Mouse (Mus musculus) forebrain, postnatal 0 days (tissue): ENCODE measurements at regions not wholly inside any gene's neighbourhood (a gene's known extent, or its start where the extent isn't known, plus 50 kb on each side); places are given as distances from the start of the nearest gene placed in this dataset.

Experiments used
- ATAC-seq: fragments of 200-750 bp; cut with Nextera tagmentation; 2 replicates; pipeline ENCODE4 v1.8.0; 2017; ENCODE audit warnings: mild to moderate bottlenecking, moderate library complexity
- DNase-seq: peaks from one replicate; pipeline ENCODE4 v3.0.0-alpha.2; 2015
- H3K27ac ChIP-seq: fragments of 300-500 bp; sonication (generic); 2 replicates; pipeline ENCODE4 v1.5.1; 2014; ENCODE audit warnings: low read depth, mild to moderate bottlenecking, antibody characterized with exemption, low read length, moderate library complexity, mixed read lengths
- H3K27me3 ChIP-seq: fragments of 300-500 bp; sonication (generic); 2 replicates; pipeline ENCODE4 v1.6.1; 2014; ENCODE audit warnings: mild to moderate bottlenecking, low read length, mixed read lengths; ENCODE audit not compliant: insufficient read depth
- H3K36me3 ChIP-seq: fragments of 300-500 bp; sonication (generic); 2 replicates; pipeline ENCODE4 v1.6.1; 2014; ENCODE audit warnings: mild to moderate bottlenecking, moderate library complexity; ENCODE audit not compliant: insufficient read depth
- H3K4me1 ChIP-seq: fragments of 300-500 bp; sonication (generic); 2 replicates; pipeline ENCODE4 v1.6.1; 2014; ENCODE audit warnings: antibody characterized with exemption; ENCODE audit not compliant: insufficient read depth
- H3K4me2 ChIP-seq: fragments of 300-500 bp; sonication (generic); 2 replicates; pipeline ENCODE4 v1.6.1; 2014; ENCODE audit warnings: low read depth, mild to moderate bottlenecking, moderate library complexity
- H3K4me3 ChIP-seq: fragments of 300-500 bp; sonication (generic); 2 replicates; pipeline ENCODE4 v1.5.1; 2014; ENCODE audit warnings: low read depth, low read length, mixed read lengths
- H3K9ac ChIP-seq: fragments of 300-500 bp; sonication (generic); 2 replicates; pipeline ENCODE4 v1.6.1; 2014; ENCODE audit warnings: mild to moderate bottlenecking
- H3K9me3 ChIP-seq: fragments of 300-500 bp; sonication (generic); 2 replicates; pipeline ENCODE4 v1.6.1; 2016; ENCODE audit warnings: low read length
- CTCF ChIP-seq: sonication (generic); IDR thresholded peaks from 2 replicates; pipeline ENCODE4 v1.5.1; 2016; ENCODE audit warnings: antibody characterized with exemption, control low read depth, low read depth
- WGBS: fragments of 180-500 bp; shearing (Covaris S2); extraction: QIAGEN DNeasy Blood & Tissue Kit; methylation state at CpG from one replicate; pipeline ENCODE4 v1.1.7; 2014; 5-methylcytosine and 5-hydroxymethylcytosine counted together

- WGBS = 79% methylated on average over 4 of the region's 4 CpGs
- Histone ChIP-seq H3K27ac (no peak overlapping the region), H3K9me3 (no peaks in the 10 kb centered on the region), H3K4me1 (no peaks in the 10 kb centered on the region), H3K27me3 (no peaks in the 10 kb centered on the region), H3K4me3 (no peak overlapping the region), H3K4me2 (no peak overlapping the region), H3K36me3 (no peaks in the 10 kb centered on the region), H3K9ac (no peak overlapping the region)
- DNase-seq (no peak), ATAC-seq (no peak)
- TF ChIP-seq CTCF = no peak
Observed at GRCm38 (mm10) chr4:95143130-95143529, 91.1 kb upstream of the Jun start.

DNA sequence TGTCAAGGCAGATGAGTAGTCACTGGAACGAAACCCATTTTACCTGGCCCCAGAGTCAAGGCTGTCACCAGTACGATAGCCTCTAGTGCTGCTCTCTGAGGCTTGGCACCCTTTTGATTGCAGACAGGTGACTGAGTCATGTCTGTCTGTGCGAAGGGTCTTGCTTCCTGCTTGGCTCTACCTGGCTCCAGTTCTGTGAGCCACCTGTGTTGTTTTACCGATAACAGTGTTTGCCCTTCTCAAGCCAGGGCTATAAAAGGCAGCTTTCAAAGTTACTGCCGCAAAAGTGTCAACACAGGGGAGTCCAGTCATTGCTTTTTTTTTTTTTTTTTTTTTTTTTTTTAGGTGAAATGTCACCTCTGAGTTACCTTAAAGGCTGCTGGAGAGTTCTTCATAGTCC is 91.6 kb upstream of the Jun start:
- H3K36me3 ChIP-seq = no peaks in the 10 kb centered on the region
- ATAC-seq (no peak), DNase-seq (no peak)
- H3K9ac ChIP-seq = no peak overlapping the region
- 96% methylated on average over 5 of the region's 5 CpGs for WGBS
- no peak overlapping the region for H3K27ac ChIP-seq
- no peaks in the 10 kb centered on the region for H3K27me3 ChIP-seq
- H3K4me3 ChIP-seq = no peak overlapping the region
- TF ChIP-seq CTCF = no peak
- no peaks in the 10 kb centered on the region for H3K9me3 ChIP-seq
- no peak overlapping the region for H3K4me2 ChIP-seq
- H3K4me1 ChIP-seq = no peaks in the 10 kb centered on the region

DNA sequence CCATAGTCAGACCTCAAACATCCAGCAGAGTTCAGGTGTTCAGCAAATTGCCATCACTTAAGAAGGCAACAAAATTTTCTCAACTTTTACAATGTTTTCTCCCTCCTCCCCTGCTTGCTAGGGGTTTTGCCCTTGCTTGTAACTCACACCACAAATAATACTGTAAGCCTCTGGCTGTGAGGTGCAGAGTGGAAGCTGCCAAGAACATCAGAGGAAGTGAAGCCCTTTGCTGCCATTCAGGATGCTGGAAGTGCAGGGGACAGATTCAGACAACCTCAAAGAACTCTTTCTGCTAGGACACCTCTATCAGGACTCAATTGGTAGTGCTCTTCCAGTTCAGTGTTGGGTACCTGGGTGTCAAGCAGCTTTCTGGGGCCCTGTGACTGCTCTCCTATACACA is 92.4 kb upstream of the Jun start:
- no peak overlapping the region for H3K27ac ChIP-seq
- no peak for ATAC-seq
- H3K9me3 ChIP-seq = no peaks in the 10 kb centered on the region
- DNase-seq = no peak
- TF ChIP-seq CTCF = no peak
- no peak overlapping the region for H3K4me3 ChIP-seq
- no peaks in the 10 kb centered on the region for H3K27me3 ChIP-seq
- no peaks in the 10 kb centered on the region for H3K4me1 ChIP-seq
- H3K9ac ChIP-seq = no peak overlapping the region
- H3K4me2 ChIP-seq = no peak overlapping the region
- no peaks in the 10 kb centered on the region for H3K36me3 ChIP-seq

GRCm38 (mm10) chr4:95146268-95146667 is 94.2 kb upstream of the Jun start:
- Histone ChIP-seq H3K36me3 (no peaks in the 10 kb centered on the region), H3K27ac (no peak overlapping the region), H3K4me1 (no peaks in the 10 kb centered on the region), H3K4me2 (no peak overlapping the region), H3K9ac (no peak overlapping the region), H3K9me3 (no peaks in the 10 kb centered on the region), H3K27me3 (no peaks in the 10 kb centered on the region), H3K4me3 (no peak overlapping the region)
- TF ChIP-seq CTCF = no peak
- ATAC-seq (no peak), DNase-seq (no peak)
- 91% methylated on average over 5 of the region's 5 CpGs for WGBS

- H3K36me3 ChIP-seq = no peaks in the 10 kb centered on the region
- no peak for DNase-seq
- no peak for ATAC-seq
- no peaks in the 10 kb centered on the region for H3K4me1 ChIP-seq
- no peak overlapping the region for H3K27ac ChIP-seq
- no peak overlapping the region for H3K4me2 ChIP-seq
- no peaks in the 10 kb centered on the region for H3K9me3 ChIP-seq
- 81% methylated on average over 1 of the region's 1 CpGs for WGBS
- TF ChIP-seq CTCF = no peak
- H3K9ac ChIP-seq = no peak overlapping the region
- no peaks in the 10 kb centered on the region for H3K27me3 ChIP-seq
- no peak overlapping the region for H3K4me3 ChIP-seq
Observed at GRCm38 (mm10) chr4:95148665-95149064, 96.6 kb upstream of the Jun start.

DNA sequence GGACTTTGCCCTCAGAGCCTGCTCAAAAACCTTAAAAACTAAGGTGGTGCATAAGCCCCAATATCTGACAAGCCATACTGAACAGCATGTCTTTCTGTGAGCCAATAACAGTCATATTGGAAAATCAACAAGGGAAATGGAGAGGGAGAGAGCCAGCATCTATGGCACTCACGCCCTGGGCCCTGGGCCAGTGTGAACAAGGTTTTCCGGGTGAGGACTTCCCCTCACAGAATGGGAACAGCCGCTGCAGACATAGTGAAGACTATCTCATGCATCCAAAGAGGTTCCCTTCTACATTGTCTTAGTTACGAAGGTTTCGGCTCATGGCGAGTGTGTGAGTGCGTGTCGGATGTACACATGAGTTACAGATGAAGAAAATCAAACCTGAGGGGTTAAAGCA is 99.7 kb upstream of the Jun start:
- Histone ChIP-seq H3K27ac (no peak overlapping the region), H3K4me3 (no peak overlapping the region), H3K4me2 (no peak overlapping the region), H3K27me3 (no peaks in the 10 kb centered on the region), H3K9me3 (no peaks in the 10 kb centered on the region), H3K36me3 (no peaks in the 10 kb centered on the region), H3K9ac (no peak overlapping the region), H3K4me1 (no peaks in the 10 kb centered on the region)
- no peak for TF ChIP-seq CTCF
- WGBS = 88% methylated on average over 8 of the region's 8 CpGs
- ATAC-seq (no peak), DNase-seq (no peak)

- DNase-seq (no peak), ATAC-seq (no peak)
- Histone ChIP-seq H3K4me2 (no peak overlapping the region), H3K36me3 (no peaks in the 10 kb centered on the region), H3K9ac (no peak overlapping the region), H3K4me3 (no peak overlapping the region), H3K27me3 (no peaks in the 10 kb centered on the region), H3K9me3 (no peaks in the 10 kb centered on the region), H3K27ac (no peak overlapping the region), H3K4me1 (no peaks in the 10 kb centered on the region)
- no peak for TF ChIP-seq CTCF
- 80% methylated on average over 4 of the region's 4 CpGs for WGBS
Observed at GRCm38 (mm10) chr4:95152431-95153115, 100.6 kb upstream of the Jun start.
